Mouse (Mus musculus) CH12.LX (cell line): ENCODE measurements around the gene Kin. TPM values are rescaled to one million over a fixed set of nuclear protein-coding genes. Genes with fewer than 3 reads are reported as not detected.
A peak's percentile ranks its signal among the peaks of the same experiment; 100 is the strongest.

Source experiments
- DNase-seq: peaks from one replicate; pipeline ENCODE4 v3.0.0-alpha.2; 2013; ENCODE audit errors: extremely low read depth
- H3K27ac ChIP-seq: 2 replicates; pipeline ENCODE4 v1.5.1; 2012; ENCODE audit warnings: low read depth, mild to moderate bottlenecking, control low read depth, moderate library complexity; ENCODE audit not compliant: insufficient read depth
- H3K27me3 ChIP-seq: replicated peaks from 2 replicates; pipeline ENCODE3; 2012; ENCODE audit warnings: inconsistent platforms
- H3K36me3 ChIP-seq, 2 experiments: replicated peaks in 1 of 2; 2 replicates each; pipeline versions ENCODE3 to v1.6.1; 2012; ENCODE audit warnings: inconsistent platforms in 1 of 2, low read length in 1 of 2, mild to moderate bottlenecking in 1 of 2, mixed read lengths in 1 of 2, moderate library complexity in 1 of 2; ENCODE audit not compliant: control insufficient read depth in 1 of 2, insufficient read depth in 1 of 2
- H3K4me1 ChIP-seq, 2 experiments: 2 replicates each; pipeline ENCODE4 v1.6.1; 2012; ENCODE audit warnings: inconsistent platforms in 1 of 2, moderate library complexity in 1 of 2; ENCODE audit not compliant: insufficient read depth in 2 of 2, control insufficient read depth in 1 of 2
- H3K4me2 ChIP-seq: 2 replicates; pipeline ENCODE4 v1.6.1; 2012; ENCODE audit warnings: low read depth, mild to moderate bottlenecking, control low read depth; ENCODE audit not compliant: poor library complexity, insufficient read depth, severe bottlenecking
- H3K4me3 ChIP-seq, 3 experiments: fragments of 150-350 bp in 1 of 3; sonication (generic) in 1 of 3; replicated peaks in 1 of 3; 2 replicates each; pipeline versions ENCODE3 to v1.5.1; 2011 to 2012; ENCODE audit warnings: low read depth in 2 of 3, low read length in 2 of 3, mild to moderate bottlenecking in 2 of 3, moderate library complexity in 2 of 3, control low read depth in 1 of 3, improper control_type of control experiment in 1 of 3, inconsistent platforms in 1 of 3, mixed read lengths in 1 of 3; ENCODE audit not compliant: poor library complexity in 1 of 3
- H3K79me2 ChIP-seq: replicated peaks from 2 replicates; pipeline ENCODE4 v1.6.1; 2012; ENCODE audit warnings: mild to moderate bottlenecking, moderate library complexity; ENCODE audit not compliant: control insufficient read depth, poor library complexity, insufficient read depth, severe bottlenecking; ENCODE audit errors: extremely low read depth
- H3K9ac ChIP-seq: 2 replicates; pipeline ENCODE4 v1.6.1; 2012; ENCODE audit warnings: low read depth, mild to moderate bottlenecking, control low read depth, moderate library complexity; ENCODE audit not compliant: insufficient read depth
- H3K9me3 ChIP-seq: replicated peaks from 2 replicates; pipeline ENCODE3; 2012; ENCODE audit warnings: low read length, inconsistent platforms, mixed read lengths
- BHLHE40 ChIP-seq: IDR thresholded peaks from 2 replicates; pipeline ENCODE4 v1.6.1; 2011; ENCODE audit warnings: mild to moderate bottlenecking, low read depth, low read length, improper control_type of control experiment
- CHD1 ChIP-seq: IDR thresholded peaks from 2 replicates; pipeline ENCODE4 v1.6.1; 2012; ENCODE audit warnings: low read depth, low read length, improper control_type of control experiment, inconsistent platforms
- CHD2 ChIP-seq: IDR thresholded peaks from 2 replicates; pipeline ENCODE4 v1.6.1; 2011; ENCODE audit warnings: low read length, improper control_type of control experiment
- CTCF ChIP-seq, 2 experiments: IDR thresholded peaks in 1 of 2; conservative IDR thresholded peaks in 1 of 2; 2 replicates each; pipeline ENCODE4 v1.5.1; 2011 to 2012; ENCODE audit warnings: low read depth in 2 of 2, low read length in 2 of 2, improper control_type of control experiment in 1 of 2, inconsistent platforms in 1 of 2, mild to moderate bottlenecking in 1 of 2, moderate library complexity in 1 of 2
- E2F4 ChIP-seq: IDR thresholded peaks from 2 replicates; pipeline ENCODE4 v1.6.1; 2011; ENCODE audit warnings: low read depth, low read length, improper control_type of control experiment; ENCODE audit not compliant: insufficient replicate concordance
- ELF1 ChIP-seq: IDR thresholded peaks from 2 replicates; pipeline ENCODE4 v1.6.1; 2014; ENCODE audit warnings: low read depth, mild to moderate bottlenecking, inconsistent platforms, low read length, improper control_type of control experiment
- EP300 ChIP-seq: IDR thresholded peaks from 2 replicates; pipeline ENCODE4 v1.6.1; 2011; ENCODE audit warnings: low read length, improper control_type of control experiment
- ETS1 ChIP-seq: conservative IDR thresholded peaks from 2 replicates; pipeline ENCODE4 v1.6.1; 2012; ENCODE audit warnings: low read depth, mild to moderate bottlenecking, inconsistent platforms, low read length, improper control_type of control experiment, moderate library complexity
- GABPA ChIP-seq: IDR thresholded peaks from 2 replicates; pipeline ENCODE4 v1.6.1; 2012; ENCODE audit warnings: low read depth, low read length, improper control_type of control experiment, inconsistent platforms; ENCODE audit not compliant: insufficient replicate concordance
- HCFC1 ChIP-seq: IDR thresholded peaks from 2 replicates; pipeline ENCODE4 v1.6.1; 2012; ENCODE audit warnings: low read depth, mild to moderate bottlenecking, inconsistent platforms, low read length, improper control_type of control experiment
- IRF4 ChIP-seq: IDR thresholded peaks from 2 replicates; pipeline ENCODE4 v1.6.1; 2014; ENCODE audit warnings: low read depth, mild to moderate bottlenecking, inconsistent platforms, low read length, improper control_type of control experiment
- JUN ChIP-seq: IDR thresholded peaks from 2 replicates; pipeline ENCODE4 v1.6.1; 2011; ENCODE audit warnings: low read depth, mild to moderate bottlenecking, low read length, improper control_type of control experiment, moderate library complexity; ENCODE audit not compliant: insufficient read depth
- JUND ChIP-seq: conservative IDR thresholded peaks from 2 replicates; pipeline ENCODE4 v1.6.1; 2011; ENCODE audit warnings: low read depth, low read length, improper control_type of control experiment
- KAT2A ChIP-seq: IDR thresholded peaks from 2 replicates; pipeline ENCODE4 v1.6.1; 2012; ENCODE audit warnings: low read length, improper control_type of control experiment, inconsistent platforms; ENCODE audit not compliant: insufficient replicate concordance
- MAFK ChIP-seq: IDR thresholded peaks from 2 replicates; pipeline ENCODE4 v1.6.1; 2011; ENCODE audit warnings: low read length, improper control_type of control experiment; ENCODE audit not compliant: insufficient replicate concordance
- MAX ChIP-seq: IDR thresholded peaks from 2 replicates; pipeline ENCODE4 v1.6.1; 2011; ENCODE audit warnings: low read length, improper control_type of control experiment
- MAZ ChIP-seq: IDR thresholded peaks from 2 replicates; pipeline ENCODE4 v1.6.1; 2012; ENCODE audit warnings: low read depth, mild to moderate bottlenecking, inconsistent platforms, low read length, improper control_type of control experiment, moderate library complexity
- MEF2A ChIP-seq: IDR thresholded peaks from 2 replicates; pipeline ENCODE4 v1.6.1; 2014; ENCODE audit warnings: low read depth, mild to moderate bottlenecking, inconsistent platforms, low read length, improper control_type of control experiment, borderline replicate concordance
- MXI1 ChIP-seq: IDR thresholded peaks from 2 replicates; pipeline ENCODE4 v1.6.1; 2011; ENCODE audit warnings: mild to moderate bottlenecking, low read depth, low read length, improper control_type of control experiment
- MYC ChIP-seq: IDR thresholded peaks from 2 replicates; pipeline ENCODE4 v1.6.1; 2011; ENCODE audit warnings: low read depth, mild to moderate bottlenecking, improper control_type of control experiment, low read length
- NELFE ChIP-seq: IDR thresholded peaks from 2 replicates; pipeline ENCODE4 v1.6.1; 2011; ENCODE audit warnings: low read depth, low read length, improper control_type of control experiment
- NRF1 ChIP-seq: IDR thresholded peaks from 2 replicates; pipeline ENCODE4 v1.6.1; 2014; ENCODE audit warnings: low read depth, mild to moderate bottlenecking, inconsistent platforms, low read length, improper control_type of control experiment, moderate library complexity
- PAX5 ChIP-seq: IDR thresholded peaks from 2 replicates; pipeline ENCODE4 v1.6.1; 2012; ENCODE audit warnings: low read length, inconsistent platforms, mixed read lengths
- POLR2A ChIP-seq: IDR thresholded peaks from 2 replicates; pipeline ENCODE4 v1.6.1; 2011; ENCODE audit warnings: low read depth, mild to moderate bottlenecking, improper control_type of control experiment, low read length
- POLR2AphosphoS2 ChIP-seq: IDR thresholded peaks from 2 replicates; pipeline ENCODE4 v1.6.1; 2011; ENCODE audit warnings: low read depth, low read length, improper control_type of control experiment
- RAD21 ChIP-seq: IDR thresholded peaks from 2 replicates; pipeline ENCODE4 v1.6.1; 2011; ENCODE audit warnings: low read depth, mild to moderate bottlenecking, low read length, improper control_type of control experiment, moderate library complexity
- RCOR1 ChIP-seq: conservative IDR thresholded peaks from 2 replicates; pipeline ENCODE4 v1.6.1; 2012; ENCODE audit warnings: low read depth, mild to moderate bottlenecking, inconsistent platforms, low read length, improper control_type of control experiment
- SIN3A ChIP-seq: IDR thresholded peaks from 2 replicates; pipeline ENCODE4 v1.6.1; 2012; ENCODE audit warnings: low read length, improper control_type of control experiment, inconsistent platforms
- SMC3 ChIP-seq: IDR thresholded peaks from 2 replicates; pipeline ENCODE4 v1.6.1; 2011; ENCODE audit warnings: low read depth, low read length, improper control_type of control experiment
- TBP ChIP-seq: conservative IDR thresholded peaks from 2 replicates; pipeline ENCODE4 v1.6.1; 2011; ENCODE audit warnings: low read depth, low read length, improper control_type of control experiment
- TCF12 ChIP-seq: IDR thresholded peaks from 2 replicates; pipeline ENCODE4 v1.6.1; 2014; ENCODE audit warnings: low read depth, mild to moderate bottlenecking, inconsistent platforms, low read length, improper control_type of control experiment
- UBTF ChIP-seq: IDR thresholded peaks from 2 replicates; pipeline ENCODE4 v1.6.1; 2012; ENCODE audit warnings: low read depth, mild to moderate bottlenecking, inconsistent platforms, low read length, improper control_type of control experiment, moderate library complexity
- USF1 ChIP-seq: IDR thresholded peaks from 2 replicates; pipeline ENCODE4 v1.6.1; 2014; ENCODE audit warnings: low read depth, mild to moderate bottlenecking, inconsistent platforms, low read length, improper control_type of control experiment
- USF2 ChIP-seq: conservative IDR thresholded peaks from 2 replicates; pipeline ENCODE4 v1.6.1; 2011; ENCODE audit warnings: low read depth, low read length, improper control_type of control experiment
- ZC3H11A ChIP-seq: IDR thresholded peaks from 2 replicates; pipeline ENCODE4 v1.6.1; 2012; ENCODE audit warnings: low read depth, mild to moderate bottlenecking, inconsistent platforms, low read length, improper control_type of control experiment
- ZKSCAN1 ChIP-seq: IDR thresholded peaks from 2 replicates; pipeline ENCODE4 v1.6.1; 2012; ENCODE audit warnings: low read depth, inconsistent platforms, low read length, improper control_type of control experiment, borderline replicate concordance
- ZMIZ1 ChIP-seq: IDR thresholded peaks from 2 replicates; pipeline ENCODE4 v1.6.1; 2012; ENCODE audit warnings: low read depth, mild to moderate bottlenecking, inconsistent platforms, low read length, improper control_type of control experiment
- ZNF384 ChIP-seq: IDR thresholded peaks from 2 replicates; pipeline ENCODE4 v1.6.1; 2012; ENCODE audit warnings: low read depth, low read length, improper control_type of control experiment, inconsistent platforms
- dilution Hi-C: fragments of 300-500 bp; cut with MboI; formaldehyde crosslinking; loops from 2 replicates; pipeline ENCODE4 v1.14.3; 2020; ENCODE audit warnings: low sequenced_read_pairs; ENCODE audit not compliant: extremely low pct_unique_long_range_greater_than_20kb, extremely low pct_ligation_motif_present
- in situ Hi-C: fragments of 300-500 bp; cut with MboI; formaldehyde crosslinking; loops from 3 replicates; pipeline ENCODE4 v1.14.3; 2019; ENCODE audit warnings: low sequenced_read_pairs, low pct_ligation_motif_present, low pct_unique_long_range_greater_than_20kb, mixed read lengths
- polyA plus RNA-seq: library from polyadenylated mRNA; unstranded; fragments of >175 nt; gene quantifications from 2 replicates; pipeline ENCODE4 v1.2.1, GENCODE M21; 2012; ENCODE audit warnings: low read depth; ENCODE audit not compliant: insufficient read length
- total RNA-seq, 2 experiments: library from RNA; depleted of rRNA; stranded (reverse); fragments of 300-350 nt in 1 of 2; fragments of >200 nt in 1 of 2; gene quantifications; 2 replicates each; pipeline ENCODE4 v1.2.3; 2012 to 2014

Gene Kin
- total RNA-seq (2012; rRNA removed) (23.0 and 29.5 TPM in 2 replicates), total RNA-seq (2014; rRNA removed) (31.5 and 37.8 TPM in 2 replicates), polyA plus RNA-seq (44.7 and 49.0 TPM in 2 replicates)

GRCm38 (mm10) chr2:10080310-10081010 is at the start of gene Kin, which contains the start of gene Atp5c1:
Gene Kin, plus strand, starts transcription at chr2:10080593.
Gene Atp5c1, minus strand, starts transcription at chr2:10080510.
- in situ Hi-C loops (no loop called here), dilution Hi-C loops (no loop called here)
- H3K4me1 ChIP-seq: peaks cover 24 to 43% of the 10 kb centered on the region in 2 experiments
- H3K4me3 ChIP-seq: peak within 1 kb of the TSS; percentile 92 to 98 (median 97)
- no peaks in the 10 kb centered on the region for H3K9me3 ChIP-seq
- peak within 1 kb of the TSS; percentile 72 for H3K27ac ChIP-seq
- peak within 1 kb of the TSS; percentile 86 for H3K4me2 ChIP-seq
- peak; percentile 96 for DNase-seq
- H3K9ac ChIP-seq: peak within 1 kb of the TSS; percentile 95
- H3K36me3 ChIP-seq: peaks cover 20 to 45% of the 10 kb centered on the region in 2 experiments
- peaks cover 88% of the 10 kb centered on the region for H3K79me2 ChIP-seq
- no peaks in the 10 kb centered on the region for H3K27me3 ChIP-seq
- TF ChIP-seq POLR2A (peak; percentile 96), ZMIZ1 (peak; percentile 80; the same call in 1 of the 2 replicates), JUND (no peak), RAD21 (no peak), CHD1 (no peak), TBP (peak; percentile 54; the same call in 1 of the 2 replicates), MAZ (no peak), ETS1 (no peak), MEF2A (peak; percentile 11; the same call in 1 of the 2 replicates), BHLHE40 (no peak), JUN (no peak), RCOR1 (no peak), NELFE (peak; percentile 92), GABPA (no peak), ELF1 (peak; percentile 88), EP300 (no peak), ZNF384 (no peak), E2F4 (peak; percentile 53; the same call in 1 of the 2 replicates), MAX (no peak), USF1 (no peak), ZC3H11A (no peak), IRF4 (no peak), NRF1 (peak; percentile 100), USF2 (no peak), UBTF (no peak), MYC (0 out of 2 replicates have a peak, but pooled peaks have one; percentile 27), CTCF (conservative IDR thresholded peaks at IDR 0.05 in 1 of 2, IDR thresholded peaks at IDR 0.05 in 1 of 2; ENCODE audit: low read depth in 2 of 2, low read length in 2 of 2) (no peak), TCF12 (peak; percentile 85), POLR2AphosphoS2 (peak; percentile 71; the same call in 1 of the 2 replicates), HCFC1 (peak; percentile 80), MXI1 (peak; percentile 59; the same call in 1 of the 2 replicates), CHD2 (peak; percentile 97), SMC3 (no peak), KAT2A (peak; percentile 47; the same call in 1 of the 2 replicates), MAFK (no peak), SIN3A (peak; percentile 77; the same call in 1 of the 2 replicates), PAX5 (no peak), ZKSCAN1 (no peak)
